Mouse (Mus musculus) bone marrow, adult 2 months (tissue): ENCODE data around the gene Pin1.

Experiments used
- CTCF ChIP-seq: fragments of 200-500 bp; IDR thresholded peaks from 2 replicates; pipeline ENCODE4 v1.5.1; 2011; ENCODE audit warnings: low read length, control low read depth; ENCODE audit not compliant: control insufficient read depth, insufficient read depth
- POLR2A ChIP-seq: fragments of 200-500 bp; IDR thresholded peaks from 2 replicates; pipeline ENCODE4 v1.6.1; 2011; ENCODE audit warnings: low read depth, mild to moderate bottlenecking, control low read depth, low read length, borderline replicate concordance; ENCODE audit not compliant: control insufficient read depth

DNA sequence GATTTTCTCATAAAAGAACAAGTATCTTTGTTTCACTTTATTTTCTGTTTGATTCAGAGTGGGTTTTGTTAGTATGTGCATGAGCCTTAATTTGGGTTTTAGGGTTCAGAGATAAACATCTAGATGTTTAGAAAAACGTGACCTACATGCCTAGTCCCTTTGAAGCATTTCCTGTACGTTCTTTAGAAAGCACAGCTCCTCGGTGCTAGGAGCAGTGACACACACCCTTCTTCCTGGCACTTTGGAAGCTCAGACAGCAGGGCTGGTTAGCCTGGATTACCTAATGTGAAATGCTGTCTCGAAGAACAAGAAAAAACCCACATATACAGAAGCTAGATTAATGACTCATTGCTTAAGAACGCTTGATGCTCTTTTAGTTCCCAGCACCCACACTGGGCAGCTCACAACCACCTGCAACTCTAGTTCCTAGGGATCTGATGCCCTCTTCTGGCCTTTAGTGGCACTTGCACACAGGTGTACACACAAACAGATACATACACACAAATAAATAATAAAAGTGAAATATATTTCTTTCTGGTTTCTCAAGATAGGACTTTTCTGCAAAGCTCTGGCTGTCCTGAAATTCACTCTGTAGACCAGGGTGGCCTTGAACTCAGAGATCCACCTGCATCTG, 41.9 kb upstream of the Pin1 start:
- TF ChIP-seq CTCF (no peak), POLR2A (no peak)
